Mouse (Mus musculus) adrenal gland, postnatal 10 days (tissue): ENCODE measurements around the gene Fbxw19. TPM values are rescaled to one million over a fixed set of nuclear protein-coding genes. Genes with fewer than 3 reads are reported as not detected.
"Not testable (repeated sequence)": the region's sequence is repeated elsewhere in the genome, so short reads cannot be mapped to it uniquely, and the experiment has no call there.

Experiments used
- DNase-seq: peaks from one replicate; pipeline ENCODE4 v3.0.0; 2021; ENCODE audit warnings: mixed read lengths
- long read RNA-seq, 2 experiments: library from polyadenylated mRNA; stranded (forward); transcript quantifications; one replicate each; pipeline ENCODE4 v2.0.0; 2021
- total RNA-seq, 2 experiments: library from RNA; stranded (reverse); gene quantifications; 2 replicates each; pipeline ENCODE4 v1.2.3; 2021

The Fbxw19 gene
- total RNA-seq, result not detected
- long read RNA-seq, experiment 1, result 0 reads
- long read RNA-seq, experiment 2, result 0 reads

GRCm38 (mm10) chr9:109495775-109496174 is at the start of gene Fbxw19:
TSS of gene Fbxw19 (minus strand) at chr9:109495875.
- not testable (repeated sequence) for DNase-seq

- no peak for DNase-seq
These were observed 27.9 kb upstream of the Fbxw19 start for GRCm38 (mm10) chr9:109523385-109524064.

GRCm38 (mm10) chr9:109449040-109449439 is 46.6 kb downstream of the Fbxw19 start, which contains the start of gene Fbxw16:
TSS of gene Fbxw16 (minus strand) at chr9:109449140.
- DNase-seq, result no peak

- DNase-seq, result peak; percentile 21
These were observed 62.7 kb downstream of the Fbxw19 start for GRCm38 (mm10) chr9:109432956-109433355.

Other genes with a start within 250 kb of the Fbxw19 start
- not detected for gene Fbxw14, start 208.2 kb downstream of the Fbxw19 start, total RNA-seq
- not detected for gene Fbxw28, start 156.2 kb downstream of the Fbxw19 start, total RNA-seq
- not detected for gene Fbxw22, start 91.6 kb downstream of the Fbxw19 start, total RNA-seq
- not detected for gene Fbxw16, start 46.7 kb downstream of the Fbxw19 start, total RNA-seq
- gene Fbxw15, start 72.4 kb upstream of the Fbxw19 start, total RNA-seq, result not detected
- not detected for gene Fbxw24, start 130.2 kb upstream of the Fbxw19 start, total RNA-seq
- gene Fbxw25, start 168.8 kb upstream of the Fbxw19 start, total RNA-seq, result not detected
- gene Fbxw18, start 206.8 kb upstream of the Fbxw19 start, total RNA-seq, result under 1 TPM in 1 of 2 experiments, not detected in 1; 0.18 TPM